Mouse (Mus musculus) layer of hippocampus, adult 9-10 months (tissue): ENCODE results near the gene Kazn.

Experiments
- DNase-seq: peaks from one replicate; pipeline ENCODE4 v3.0.0; 2022; ENCODE audit warnings: low spot score

Gene Kazn

DNA sequence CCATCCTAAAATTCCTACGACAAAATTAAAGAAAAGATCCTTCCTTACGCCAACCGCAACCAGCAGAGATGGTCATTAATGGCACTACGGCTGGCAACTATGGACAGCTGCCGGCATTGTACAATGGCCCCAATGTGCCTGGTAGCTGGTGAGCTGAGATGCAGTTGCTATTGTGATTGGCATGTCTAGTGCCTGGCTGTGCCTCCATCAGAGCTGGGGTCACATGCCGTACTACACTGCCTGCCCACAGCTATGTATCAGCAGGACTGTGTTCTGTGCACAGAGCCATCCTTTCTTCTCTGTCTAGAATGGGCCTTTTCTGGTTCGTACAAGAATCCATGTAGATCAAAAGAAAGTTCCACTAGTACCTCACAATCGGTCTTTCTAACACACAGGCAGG, 49.2 kb downstream of the Kazn start:
- DNase-seq = no peak

DNA sequence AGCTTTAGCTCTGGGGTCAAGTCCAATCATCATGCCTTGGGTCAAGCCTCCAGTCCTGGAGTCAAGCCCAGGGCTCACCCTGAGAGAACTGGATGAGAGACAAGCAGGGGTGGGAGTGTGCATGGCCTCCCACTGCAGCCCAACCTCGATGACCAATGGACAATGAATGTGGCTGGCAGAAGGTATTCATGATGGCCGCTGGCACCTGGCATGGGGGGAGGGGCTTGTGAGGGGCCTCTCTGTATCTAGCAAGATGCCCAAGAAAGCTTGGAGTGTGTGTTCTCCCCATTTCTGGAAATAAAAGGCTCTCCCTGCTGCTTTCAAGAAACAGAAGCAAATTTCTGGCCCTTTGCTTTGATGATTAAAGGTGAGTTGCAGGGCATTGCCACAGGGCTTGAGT, 50.7 kb downstream of the Kazn start:
- no peak for DNase-seq

DNA sequence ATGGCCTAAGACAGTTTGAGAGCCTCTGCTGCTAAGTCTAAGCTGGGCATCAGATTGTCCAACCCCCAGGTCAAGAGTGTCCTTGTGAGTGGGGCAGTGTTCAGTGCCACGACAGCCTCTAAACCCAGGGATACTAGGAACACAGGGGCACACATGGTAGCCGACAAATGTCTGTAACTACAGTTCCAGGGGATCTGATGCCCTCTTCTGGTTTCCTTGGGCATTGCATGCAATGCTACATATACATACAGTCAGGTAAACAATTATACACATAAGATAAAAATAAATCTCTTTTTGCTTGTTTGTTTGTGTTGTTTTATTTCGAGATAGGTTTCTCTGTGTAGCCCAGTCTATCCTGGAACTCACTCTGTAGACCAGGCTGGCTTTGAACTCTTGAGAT, 53.0 kb downstream of the Kazn start:
- DNase-seq = no peak

DNA sequence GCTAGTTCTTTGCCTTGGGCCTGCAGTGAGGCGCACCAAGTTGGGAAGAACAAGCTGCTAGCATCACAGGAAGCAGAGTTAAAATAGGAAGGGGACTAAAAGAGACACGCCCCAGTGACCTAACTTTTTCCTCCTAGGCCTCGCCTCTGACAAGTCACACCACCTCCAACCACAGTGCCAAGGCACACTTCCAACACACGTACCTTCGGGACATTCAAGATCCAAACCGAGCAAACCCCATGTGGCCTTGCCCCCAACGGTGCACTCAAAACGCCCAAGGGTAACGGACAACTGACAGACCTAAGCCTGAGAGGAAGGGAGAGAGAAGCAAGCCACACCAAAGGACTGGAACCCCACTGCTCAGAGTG, 53.7 kb downstream of the Kazn start:
- DNase-seq = no peak

DNA sequence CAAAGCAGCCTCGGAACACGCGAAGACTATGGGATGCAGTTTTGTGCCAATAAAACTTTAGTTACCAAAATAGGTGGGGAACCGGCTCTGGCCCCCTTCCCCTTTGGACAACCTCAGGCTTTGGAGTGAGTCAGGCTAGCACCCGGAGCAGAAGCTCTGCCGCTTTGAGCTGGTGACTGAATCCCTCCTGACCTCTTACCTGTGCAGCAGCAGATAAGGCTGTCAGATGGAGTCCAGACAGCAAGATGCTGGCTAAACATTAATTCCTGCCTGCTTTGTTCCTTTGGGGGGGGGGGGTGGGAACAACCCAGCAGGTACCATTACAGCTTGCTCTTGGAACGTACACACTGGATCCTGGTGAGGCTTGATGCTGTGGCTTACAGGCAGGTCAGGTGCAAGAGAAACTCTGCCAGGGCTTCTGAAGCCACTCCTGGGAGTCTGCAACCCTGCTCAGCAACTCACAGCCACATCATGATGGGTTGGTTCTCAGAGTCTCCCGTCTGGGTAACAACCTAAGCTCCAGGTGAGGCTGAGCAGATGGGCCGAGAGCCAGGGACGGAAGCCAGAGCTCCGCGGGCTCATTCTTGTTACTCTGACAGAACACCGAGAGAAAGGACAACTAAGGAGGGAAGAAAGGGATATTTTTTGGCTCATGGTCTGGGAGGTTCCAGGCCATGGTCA, 54.2 kb downstream of the Kazn start:
- no peak for DNase-seq

DNA sequence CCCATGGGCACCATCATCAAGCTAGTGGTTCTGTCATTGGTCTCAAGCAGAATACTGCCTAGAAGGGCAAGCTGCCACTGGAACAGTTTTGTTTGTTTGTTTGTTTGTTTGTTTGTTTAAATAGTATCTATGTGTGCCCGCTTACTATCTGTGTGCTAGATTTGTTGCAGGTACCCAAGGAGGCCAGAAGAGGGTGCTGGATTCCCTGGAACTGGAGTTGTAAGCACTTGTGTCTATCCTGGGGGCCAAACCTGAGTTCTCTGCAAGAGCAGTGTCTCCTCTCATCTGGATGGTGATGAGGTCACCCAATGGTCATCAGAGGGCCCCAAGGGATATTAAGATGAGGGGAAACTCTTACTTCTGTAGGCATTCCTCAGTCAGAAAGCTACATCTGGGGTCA, 55.6 kb downstream of the Kazn start:
- DNase-seq = no peak

DNA sequence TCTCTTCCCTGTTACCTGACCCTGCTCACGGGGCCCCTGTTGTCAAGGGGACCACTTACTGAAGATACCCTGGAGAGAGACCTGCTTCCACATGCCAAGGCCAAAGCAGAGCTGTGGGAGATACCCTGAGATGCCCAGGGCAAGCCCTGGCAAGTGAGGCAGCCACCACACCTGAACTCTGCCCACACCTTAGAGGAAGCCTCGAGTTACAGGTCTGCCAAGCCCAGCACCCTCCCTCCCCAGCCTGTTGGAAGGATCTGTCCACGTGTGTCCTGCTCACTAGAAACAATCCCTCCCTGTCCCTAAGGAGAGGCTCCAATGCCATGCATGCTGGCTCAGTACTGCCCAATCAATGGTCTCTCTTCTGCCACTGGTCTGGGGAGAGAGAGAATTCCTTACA, 56.2 kb downstream of the Kazn start:
- DNase-seq = no peak

DNA sequence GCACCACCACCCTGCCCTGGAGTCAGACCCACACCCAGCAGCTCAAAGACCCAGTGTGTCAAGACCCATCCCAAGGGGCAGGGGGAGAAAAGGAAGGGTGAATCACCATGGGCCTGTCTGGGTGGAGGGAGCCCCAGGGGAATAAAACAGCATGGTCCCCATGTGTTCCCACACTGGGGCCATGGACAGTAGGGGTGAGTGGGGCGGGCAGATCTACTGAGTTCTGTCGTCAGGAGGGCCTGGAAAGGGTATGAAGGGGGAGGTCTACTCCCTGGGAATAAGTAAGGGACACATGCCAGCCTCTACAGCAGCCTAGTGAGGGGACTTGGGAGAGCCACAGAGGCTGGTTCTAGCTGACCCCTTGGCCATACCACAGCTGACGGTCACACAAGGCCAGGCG, 57.6 kb downstream of the Kazn start:
- no peak for DNase-seq

DNA sequence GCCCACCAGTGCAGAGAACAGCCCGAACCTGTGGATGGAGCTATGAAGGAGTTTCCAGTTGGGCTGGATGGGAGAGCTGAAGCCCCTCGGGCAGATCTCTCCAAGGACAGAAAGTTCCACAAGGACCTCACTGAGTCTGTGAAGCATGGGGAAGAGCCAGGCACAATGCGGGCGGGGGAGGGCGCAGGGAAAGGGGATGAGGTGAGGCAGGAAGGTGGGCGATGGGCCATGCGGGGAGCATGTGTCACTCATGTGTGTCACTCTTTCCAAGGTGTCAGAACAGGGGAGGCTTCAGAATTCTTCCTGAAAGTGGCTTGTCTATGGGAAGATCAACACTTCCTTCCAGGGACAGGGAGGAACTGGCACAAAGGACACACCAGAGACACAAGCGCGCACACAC, 58.3 kb downstream of the Kazn start:
- no peak for DNase-seq

DNA sequence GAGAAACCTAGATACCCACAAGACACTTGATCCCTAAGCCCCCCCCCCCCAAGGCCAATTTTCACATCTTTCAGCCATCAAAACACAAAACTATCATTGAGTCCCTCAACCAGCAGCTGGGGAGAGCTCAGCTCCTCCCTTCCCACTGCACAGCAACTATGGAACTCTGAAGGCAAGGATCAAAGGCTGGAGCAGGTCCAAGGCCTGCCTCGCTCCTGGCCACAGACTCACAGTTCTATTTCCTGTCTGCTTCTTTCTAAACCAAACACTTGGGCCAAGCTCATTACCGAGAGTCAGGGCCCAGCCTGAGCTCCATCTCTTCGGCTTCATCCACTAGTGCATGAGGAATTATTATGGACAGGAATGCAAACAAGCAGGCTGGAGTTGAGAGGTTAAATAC, 58.9 kb downstream of the Kazn start:
- DNase-seq = no peak

DNA sequence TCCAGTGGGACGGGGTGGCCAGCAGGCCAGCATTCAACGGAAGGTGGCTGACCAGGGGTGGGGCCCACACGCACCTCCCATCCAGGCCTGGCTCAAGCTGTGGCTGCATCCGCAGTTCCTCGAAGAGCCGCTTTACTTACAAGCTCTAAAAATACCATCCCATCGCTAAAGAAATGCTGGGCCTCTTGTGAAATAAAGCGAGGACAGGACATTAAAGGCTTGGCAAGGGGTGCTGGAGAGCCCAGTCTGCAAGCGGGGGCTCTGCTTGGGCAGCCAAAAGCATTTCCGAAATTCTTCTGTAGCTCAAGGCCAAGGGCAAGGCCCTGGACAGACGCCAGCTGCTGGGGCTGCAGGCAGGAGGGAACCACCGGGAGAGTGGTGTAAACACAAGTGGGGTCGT, 59.7 kb downstream of the Kazn start:
- DNase-seq = no peak

DNA sequence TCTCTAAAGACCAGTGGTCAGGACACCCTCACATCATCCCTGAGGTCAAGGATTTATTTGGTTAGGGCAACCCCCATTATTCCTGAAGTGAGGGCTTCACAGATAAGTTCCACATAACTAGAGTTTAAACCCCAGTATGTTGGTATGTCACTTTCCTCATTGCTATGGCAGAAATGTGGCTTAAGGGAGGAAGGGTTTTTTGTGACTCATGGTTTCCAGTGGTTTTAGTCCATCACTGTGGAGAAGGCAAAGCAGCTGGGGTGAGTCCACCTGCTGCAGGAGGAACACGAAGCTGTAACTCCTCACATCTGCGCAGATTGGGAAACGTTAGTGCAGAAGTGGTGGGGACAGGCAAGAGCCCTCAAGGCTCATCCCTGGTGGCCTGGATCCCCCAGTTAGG, 62.5 kb downstream of the Kazn start:
- DNase-seq = no peak

DNA sequence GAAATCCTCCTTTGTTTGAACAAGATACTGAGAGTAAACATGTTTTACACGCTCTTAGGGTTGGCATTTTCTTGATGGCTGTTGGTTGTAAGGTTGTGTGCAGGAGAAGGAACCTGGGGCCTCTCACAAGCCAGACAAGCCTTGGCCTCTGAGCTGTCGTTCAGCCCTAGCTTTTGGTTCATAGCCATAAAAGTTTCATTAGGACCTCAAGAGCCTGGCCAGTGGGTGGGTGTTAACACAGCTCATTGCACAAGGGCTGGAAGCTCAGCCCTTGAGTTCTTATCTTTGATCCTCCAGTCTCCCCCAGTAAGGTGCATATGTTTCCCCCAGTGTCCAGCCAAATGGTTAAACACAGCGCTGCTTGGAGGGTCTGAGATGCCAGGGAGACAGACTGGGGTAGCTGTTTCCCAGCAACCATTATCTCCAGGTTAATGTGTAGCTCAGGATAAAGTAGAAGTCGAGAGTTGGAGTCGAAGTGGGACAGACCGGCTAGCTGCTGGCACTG, 65.2 kb downstream of the Kazn start:
- DNase-seq = no peak

DNA sequence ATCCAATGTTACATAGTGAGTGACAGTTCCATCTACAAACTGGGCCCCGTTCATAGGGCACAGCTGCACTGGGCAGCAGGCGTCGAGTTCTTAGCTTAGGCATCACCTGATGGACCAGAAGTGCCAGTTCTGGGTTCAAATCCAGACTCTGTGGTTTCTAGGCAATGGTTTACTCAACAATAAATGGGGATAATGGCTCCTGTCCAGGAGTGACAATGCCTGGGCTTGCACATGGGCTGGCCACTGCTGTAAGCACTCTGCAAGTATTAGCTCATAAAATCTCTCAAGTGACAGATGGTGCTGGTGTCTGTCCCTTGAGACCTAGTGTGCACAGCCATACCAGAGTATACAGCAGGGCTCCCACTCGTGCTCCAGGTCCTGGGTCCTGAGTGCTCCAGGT, 66.3 kb downstream of the Kazn start:
- DNase-seq = no peak

DNA sequence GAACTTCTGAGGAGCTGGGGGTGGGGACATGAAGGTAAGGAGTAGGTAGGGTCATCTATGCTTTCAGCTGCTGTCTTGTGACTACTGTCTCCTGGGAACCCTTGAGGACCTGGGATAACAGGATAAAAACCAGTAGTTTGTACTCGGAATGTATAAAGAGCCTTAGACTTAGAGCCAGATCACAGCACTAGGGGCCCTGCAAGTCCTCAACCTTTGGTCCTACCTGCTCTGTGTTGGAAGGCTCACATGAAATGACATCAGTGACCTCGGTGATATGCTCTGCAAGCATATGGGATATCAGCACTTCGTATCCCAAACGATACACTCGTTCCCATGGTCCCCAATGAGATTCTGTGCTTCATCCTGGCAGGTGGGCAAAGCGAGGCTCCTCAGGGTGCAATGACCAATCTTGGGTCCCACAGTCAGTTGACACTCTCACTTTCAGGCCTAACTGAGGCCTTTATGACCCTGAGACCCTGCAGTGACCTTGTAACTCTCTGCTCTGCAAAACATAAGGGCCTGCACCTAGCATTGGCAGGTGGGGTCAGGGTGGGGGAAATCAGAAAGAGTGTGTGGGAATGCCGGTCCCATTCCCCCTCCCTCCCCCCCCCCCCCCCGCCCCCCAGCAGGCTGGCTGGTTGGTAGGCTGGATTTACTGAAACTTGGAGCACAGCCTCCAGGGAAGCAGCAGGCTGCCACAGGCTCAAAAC, 67.3 kb downstream of the Kazn start:
- DNase-seq = no peak

DNA sequence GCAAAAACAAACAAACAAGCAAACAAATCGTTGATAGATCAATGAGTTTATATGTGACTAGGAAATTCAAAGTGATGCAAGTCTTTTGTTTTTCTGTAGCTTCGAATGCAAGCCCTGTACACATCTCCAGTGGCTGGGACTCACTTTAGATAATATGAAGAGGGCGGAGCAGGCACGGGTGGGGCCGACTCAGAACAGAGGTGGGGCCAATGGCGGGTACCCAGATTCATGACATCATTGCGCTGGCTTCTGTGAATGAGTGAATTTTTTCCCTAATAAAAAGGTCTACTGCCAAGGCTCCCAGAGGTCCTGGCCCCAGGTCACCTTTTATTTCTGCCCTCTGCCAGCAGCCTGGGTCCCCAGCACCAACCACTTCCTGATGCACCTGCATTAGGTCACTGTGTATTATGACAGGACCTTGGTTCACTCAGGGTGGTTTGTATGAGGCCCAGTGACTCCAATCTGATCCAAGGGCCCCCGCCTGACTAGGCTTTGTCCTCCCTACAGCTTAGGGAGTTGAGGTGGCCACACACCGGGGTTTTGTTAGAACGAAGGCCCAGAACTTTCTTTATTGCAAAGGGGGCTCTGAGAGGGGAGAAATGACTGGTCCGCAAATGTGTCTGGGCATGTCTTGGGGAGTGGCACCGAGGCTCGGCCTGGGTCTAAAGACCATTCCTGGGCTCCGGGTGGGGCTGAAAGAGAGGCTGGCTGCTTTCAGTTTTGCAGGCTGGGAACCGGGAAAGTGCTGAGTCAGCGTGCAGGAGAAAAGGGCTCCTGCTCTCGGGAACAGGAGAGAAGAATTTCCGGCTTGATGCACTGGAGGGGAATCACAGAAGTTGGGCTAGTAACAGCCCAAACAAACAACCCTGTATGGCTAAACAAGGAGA, 68.1 kb downstream of the Kazn start:
- no peak for DNase-seq

DNA sequence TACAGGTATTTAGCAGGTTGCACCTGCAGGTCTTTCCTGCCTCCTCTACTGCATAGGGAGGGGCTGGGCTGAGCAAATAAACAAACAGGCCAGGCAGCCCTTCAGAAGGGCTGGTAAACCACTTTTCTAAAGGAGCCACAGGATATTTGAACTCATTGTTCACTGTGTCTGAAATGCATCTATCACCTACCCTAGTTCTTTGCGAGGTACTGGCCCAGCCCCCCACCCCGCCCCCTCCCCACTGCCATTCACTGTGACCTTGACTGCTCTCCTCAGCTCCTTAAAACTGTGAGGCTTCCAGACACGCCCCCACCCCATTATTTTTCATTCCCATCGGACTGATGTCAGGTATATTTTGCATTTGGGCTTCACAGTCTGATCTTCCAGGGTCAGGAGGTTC, 69.6 kb downstream of the Kazn start:
- DNase-seq = no peak

DNA sequence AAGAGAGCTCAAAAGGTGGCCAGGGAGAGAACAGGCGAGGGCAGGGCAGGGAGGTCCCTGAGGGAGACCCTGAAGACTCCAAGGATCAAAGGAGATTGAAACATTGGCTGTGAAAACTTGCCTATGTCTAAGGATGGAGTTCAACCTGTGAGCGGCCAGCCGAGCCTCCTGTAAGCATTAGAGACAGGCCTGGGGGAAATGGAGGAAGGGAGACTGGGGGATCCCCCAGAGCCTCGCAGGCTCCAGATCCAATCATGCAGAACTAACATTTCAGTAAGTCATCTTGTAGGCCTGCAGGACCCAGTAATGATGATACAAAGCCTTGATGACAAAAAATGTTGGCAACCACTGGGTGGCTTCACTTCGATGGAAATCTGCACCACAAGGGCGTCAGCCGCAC, 70.8 kb downstream of the Kazn start:
- no peak for DNase-seq

DNA sequence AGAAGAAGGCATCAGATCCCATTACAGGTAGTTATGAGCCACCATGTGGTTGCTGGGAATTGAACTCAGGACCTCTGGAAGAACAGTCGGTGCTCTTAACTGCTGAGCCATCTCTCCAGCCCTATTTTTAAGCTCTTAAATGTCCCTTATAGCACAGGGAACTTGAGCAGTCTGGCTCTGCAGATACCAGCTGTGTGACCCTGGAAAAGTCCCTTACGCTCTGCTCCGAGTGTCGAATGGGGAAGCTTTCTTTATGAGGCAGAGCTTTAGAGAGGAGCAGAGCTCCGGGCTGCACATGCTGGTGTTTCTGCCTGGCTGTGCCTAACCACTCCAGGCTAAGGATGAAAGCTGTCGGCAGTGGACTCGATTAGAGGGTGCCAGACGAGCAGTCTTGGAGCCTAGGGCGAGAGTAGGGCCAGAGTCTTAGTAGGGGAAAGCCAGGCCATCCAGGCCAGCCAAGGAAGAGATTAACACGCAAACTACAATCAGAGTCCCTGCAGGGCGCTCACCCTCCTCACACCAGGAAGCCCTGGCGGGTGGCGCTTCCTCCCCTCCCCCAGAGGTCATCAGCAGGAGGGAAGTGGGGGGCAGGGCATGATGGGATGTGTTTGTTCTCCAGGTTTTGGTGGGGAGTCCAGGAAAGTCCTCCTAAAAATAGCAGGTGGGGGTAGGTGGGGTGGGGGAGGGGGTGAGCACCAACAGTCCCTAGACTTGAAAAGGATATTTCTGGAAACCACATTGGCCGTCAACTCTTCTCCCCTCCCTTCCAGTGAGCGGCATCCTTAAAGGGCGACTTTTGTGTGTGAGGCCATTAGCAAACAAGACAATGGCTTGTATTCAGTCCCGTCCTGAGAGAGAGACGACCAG, 73.1 kb downstream of the Kazn start:
- no peak for DNase-seq

DNA sequence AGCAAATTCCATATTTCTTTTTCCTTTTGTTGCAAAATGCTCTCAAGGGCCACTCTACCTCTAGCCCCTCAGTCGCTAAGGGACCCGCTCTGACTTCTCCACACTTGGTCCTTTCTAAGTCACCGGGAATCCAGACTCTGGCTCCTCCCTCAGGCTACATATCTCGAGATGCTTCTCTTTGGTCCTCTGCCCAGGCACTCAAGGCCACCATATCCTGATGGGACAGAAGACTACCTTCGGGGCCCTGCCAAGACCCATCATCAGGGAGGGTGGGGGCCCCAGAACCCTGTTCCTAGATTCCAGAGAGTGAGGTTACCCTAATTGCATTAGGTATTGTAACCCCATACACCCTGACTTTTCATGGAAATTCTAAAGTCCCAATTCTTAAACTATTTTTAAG, 73.8 kb downstream of the Kazn start:
- DNase-seq = no peak

DNA sequence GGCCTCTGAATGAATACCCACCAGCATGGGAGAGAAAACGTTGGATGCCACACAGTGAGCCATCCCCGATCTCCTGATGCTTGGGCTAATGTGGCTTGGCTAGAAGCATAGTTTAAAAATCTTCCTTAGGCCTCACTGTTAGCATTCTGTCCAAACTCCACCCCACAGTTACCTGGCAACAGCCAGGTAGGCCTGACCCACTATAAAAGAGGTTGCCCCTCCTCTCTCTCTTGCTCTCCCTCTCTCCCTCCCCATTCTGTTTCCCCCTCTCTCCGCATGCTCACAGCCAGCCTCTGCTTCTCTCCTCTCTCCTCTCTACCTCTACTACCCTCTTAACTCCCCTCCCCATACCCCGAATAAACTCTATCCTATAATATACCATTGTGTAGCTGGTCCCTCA, 74.8 kb downstream of the Kazn start:
- no peak for DNase-seq

DNA sequence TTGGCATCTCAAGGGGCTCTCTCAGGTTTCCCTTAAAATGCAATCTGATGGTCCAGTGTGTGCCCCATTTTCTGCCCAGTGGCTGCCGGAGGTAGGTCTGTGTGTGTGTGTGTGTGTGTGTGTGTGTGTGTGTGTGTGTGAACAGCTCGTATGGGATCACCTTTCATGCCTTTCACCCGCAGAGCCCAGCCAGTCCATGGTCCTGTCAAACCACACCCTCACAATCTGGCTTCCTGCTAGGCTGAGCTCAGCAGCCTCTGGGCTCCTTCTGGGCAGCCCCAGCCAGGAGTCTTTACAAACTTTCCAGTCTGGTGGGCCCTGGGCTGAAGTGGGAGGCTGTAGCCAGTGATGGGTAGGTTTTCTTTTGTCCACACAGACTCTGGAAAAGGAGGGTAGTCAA, 75.3 kb downstream of the Kazn start:
- no peak for DNase-seq
